Mouse (Mus musculus): Measurements from ENCODE around the gene Tcf12. TPM values are rescaled to one million over a fixed set of nuclear protein-coding genes. Genes with fewer than 3 reads are reported as not detected.
A peak's percentile ranks its signal among the peaks of the same experiment; 100 is the strongest.

The Tcf12 gene
- polyA plus RNA-seq, 1 experiment from 2014 or later: 37.2 TPM

DNA sequence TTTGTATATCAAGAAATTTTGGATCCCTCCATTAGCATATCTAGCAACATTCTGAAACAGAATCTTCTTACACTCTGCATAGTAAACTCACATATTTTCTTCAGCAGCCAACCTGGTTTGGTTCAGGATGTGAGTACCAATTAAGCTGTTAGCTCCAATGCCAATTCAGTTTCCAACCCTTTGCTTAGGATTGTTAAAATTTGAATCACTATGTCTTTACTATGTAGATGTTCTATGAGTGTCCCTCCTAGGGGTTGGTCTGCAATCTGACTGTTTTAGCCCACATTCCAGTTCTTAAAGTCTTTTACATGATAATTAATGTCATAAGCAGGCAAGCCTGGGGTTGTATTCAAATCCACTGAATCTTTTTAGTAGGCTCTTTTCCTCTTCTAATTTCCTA, 71.5 kb downstream of the Tcf12 start:
- Histone ChIP-seq H3K9me3 (ENCODE audit: control insufficient read depth, low read length) (no peaks in the 10 kb centered on the region), H3K27me3 (replicated peaks; ENCODE audit: control insufficient read depth, insufficient read depth, low read length) (no peaks in the 10 kb centered on the region), H3K4me1 (replicated peaks; ENCODE audit: control insufficient read depth, insufficient read depth, low read length) (peaks cover 8% of the 10 kb centered on the region), H3K27ac (ENCODE audit: low read depth, low read length) (no peak overlapping the region), H3K4me3 (ENCODE audit: low read depth, low read length) (no peak overlapping the region), H3K9ac (ENCODE audit: low read depth, low read length) (no peak overlapping the region), H3K36me3 (ENCODE audit: control insufficient read depth, insufficient read depth, low read length) (no peaks in the 10 kb centered on the region), H3K4me2 (no peak overlapping the region)
- ATAC-seq (replicated peaks; ENCODE audit: low FRiP score) (no peak), DNase-seq (ENCODE audit: low spot score) (no peak)

- DNase-seq (ENCODE audit: low spot score): no peak
- WGBS: 71% methylated on average over 2 of the region's 2 CpGs
- Histone ChIP-seq H3K4me2 (no peak overlapping the region), H3K27me3 (replicated peaks; ENCODE audit: control insufficient read depth, insufficient read depth, low read length) (no peaks in the 10 kb centered on the region), H3K4me3 (ENCODE audit: low read depth, low read length) (no peak overlapping the region), H3K4me1 (replicated peaks; ENCODE audit: control insufficient read depth, insufficient read depth, low read length) (peaks cover 8% of the 10 kb centered on the region), H3K27ac (ENCODE audit: low read depth, low read length) (no peak overlapping the region), H3K9me3 (ENCODE audit: control insufficient read depth, low read length) (no peaks in the 10 kb centered on the region), H3K36me3 (ENCODE audit: control insufficient read depth, insufficient read depth, low read length) (no peaks in the 10 kb centered on the region), H3K9ac (ENCODE audit: low read depth, low read length) (no peak overlapping the region)
- no peak for ATAC-seq (replicated peaks; ENCODE audit: low FRiP score)
Observed at GRCm38 (mm10) chr9:72039369-72039768, 72.3 kb downstream of the Tcf12 start.

DNA sequence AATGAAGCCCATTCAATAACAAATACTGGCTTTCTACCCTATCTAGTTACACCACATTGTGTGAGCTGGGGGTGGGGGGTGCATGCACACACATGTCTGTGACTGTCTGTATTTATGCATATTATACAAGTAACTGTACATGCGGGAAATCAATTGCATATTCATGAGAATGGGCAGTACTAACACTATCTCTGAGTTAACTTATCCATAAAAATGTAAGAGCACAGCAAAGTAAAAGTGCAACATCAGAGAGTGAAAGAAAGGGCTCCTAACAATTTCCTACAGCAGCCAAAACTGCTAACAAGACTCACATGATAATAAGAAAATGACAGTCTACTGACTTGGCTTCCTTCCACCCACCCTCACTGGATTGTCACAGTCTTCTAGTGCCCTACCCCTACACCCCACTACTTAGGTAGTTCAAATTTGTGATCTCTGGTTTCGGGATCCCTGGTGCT, 74.6 kb downstream of the Tcf12 start:
- peaks cover 8% of the 10 kb centered on the region for H3K4me1 ChIP-seq (replicated peaks; ENCODE audit: control insufficient read depth, insufficient read depth, low read length)
- H3K9me3 ChIP-seq (ENCODE audit: control insufficient read depth, low read length): no peaks in the 10 kb centered on the region
- no peak overlapping the region for H3K4me3 ChIP-seq (ENCODE audit: low read depth, low read length)
- peak overlapping the region; percentile 28 for H3K4me2 ChIP-seq
- H3K36me3 ChIP-seq (ENCODE audit: control insufficient read depth, insufficient read depth, low read length): no peaks in the 10 kb centered on the region
- no peak overlapping the region for H3K9ac ChIP-seq (ENCODE audit: low read depth, low read length)
- ATAC-seq (replicated peaks; ENCODE audit: low FRiP score) (peak; percentile 86), DNase-seq (ENCODE audit: low spot score) (no peak)
- 67% methylated on average over 2 of the region's 2 CpGs for whole genome bisulfite sequencing
- H3K27me3 ChIP-seq (replicated peaks; ENCODE audit: control insufficient read depth, insufficient read depth, low read length): no peaks in the 10 kb centered on the region
- H3K27ac ChIP-seq (ENCODE audit: low read depth, low read length): peak overlapping the region; percentile 33; the same call in 1 of the 2 replicates

GRCm38 (mm10) chr9:72036257-72036656, 75.4 kb downstream of the Tcf12 start:
- Histone ChIP-seq H3K4me2 (no peak overlapping the region), H3K27me3 (replicated peaks; ENCODE audit: control insufficient read depth, insufficient read depth, low read length) (no peaks in the 10 kb centered on the region), H3K36me3 (ENCODE audit: control insufficient read depth, insufficient read depth, low read length) (no peaks in the 10 kb centered on the region), H3K4me3 (ENCODE audit: low read depth, low read length) (no peak overlapping the region), H3K27ac (ENCODE audit: low read depth, low read length) (no peak overlapping the region), H3K9me3 (ENCODE audit: control insufficient read depth, low read length) (no peaks in the 10 kb centered on the region), H3K9ac (ENCODE audit: low read depth, low read length) (no peak overlapping the region), H3K4me1 (replicated peaks; ENCODE audit: control insufficient read depth, insufficient read depth, low read length) (peaks cover 8% of the 10 kb centered on the region)
- WGBS: 86% methylated on average over 3 of the region's 3 CpGs
- ATAC-seq (replicated peaks; ENCODE audit: low FRiP score): no peak
- DNase-seq (ENCODE audit: low spot score): no peak

- 90% methylated on average over 2 of the region's 2 CpGs for WGBS
- peaks cover 16% of the 10 kb centered on the region for H3K4me1 ChIP-seq (replicated peaks; ENCODE audit: control insufficient read depth, insufficient read depth, low read length)
- ATAC-seq (replicated peaks; ENCODE audit: low FRiP score): no peak
- no peaks in the 10 kb centered on the region for H3K9me3 ChIP-seq (ENCODE audit: control insufficient read depth, low read length)
- H3K4me3 ChIP-seq (ENCODE audit: low read depth, low read length): no peak overlapping the region
- no peak overlapping the region for H3K4me2 ChIP-seq
- H3K27ac ChIP-seq (ENCODE audit: low read depth, low read length): no peak overlapping the region
- no peak overlapping the region for H3K9ac ChIP-seq (ENCODE audit: low read depth, low read length)
- no peaks in the 10 kb centered on the region for H3K36me3 ChIP-seq (ENCODE audit: control insufficient read depth, insufficient read depth, low read length)
- H3K27me3 ChIP-seq (replicated peaks; ENCODE audit: control insufficient read depth, insufficient read depth, low read length): no peaks in the 10 kb centered on the region
- DNase-seq (ENCODE audit: low spot score): no peak
Observed at GRCm38 (mm10) chr9:72033271-72033670, 78.4 kb downstream of the Tcf12 start.

DNA sequence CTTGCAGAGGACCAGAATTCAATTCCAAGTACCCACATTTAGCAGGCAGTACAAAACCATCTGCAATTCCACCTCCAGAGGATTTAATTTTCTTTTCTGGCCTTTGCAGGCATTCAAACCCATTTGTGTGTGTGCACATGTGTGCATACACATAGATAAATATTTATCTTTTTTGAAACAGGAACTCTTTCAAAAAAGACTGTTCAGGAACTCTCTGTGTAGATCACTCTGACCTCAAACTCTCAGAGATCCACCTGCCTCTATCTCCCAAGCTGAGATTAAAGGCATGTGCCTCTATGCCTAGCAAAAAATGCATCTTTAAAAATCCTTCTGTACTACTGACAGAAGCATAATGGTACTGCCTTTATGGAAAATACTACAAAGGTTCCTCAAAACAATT, 81.4 kb downstream of the Tcf12 start:
- no peaks in the 10 kb centered on the region for H3K9me3 ChIP-seq (ENCODE audit: control insufficient read depth, low read length)

GRCm38 (mm10) chr9:72029601-72030000, 82.1 kb downstream of the Tcf12 start:
- WGBS: 76% methylated on average over 1 of the region's 1 CpGs
- Histone ChIP-seq H3K27me3 (replicated peaks; ENCODE audit: control insufficient read depth, insufficient read depth, low read length) (no peaks in the 10 kb centered on the region), H3K9ac (ENCODE audit: low read depth, low read length) (no peak overlapping the region), H3K4me1 (replicated peaks; ENCODE audit: control insufficient read depth, insufficient read depth, low read length) (peaks cover 8% of the 10 kb centered on the region), H3K4me2 (no peak overlapping the region), H3K36me3 (ENCODE audit: control insufficient read depth, insufficient read depth, low read length) (no peaks in the 10 kb centered on the region), H3K9me3 (ENCODE audit: control insufficient read depth, low read length) (no peaks in the 10 kb centered on the region), H3K4me3 (ENCODE audit: low read depth, low read length) (no peak overlapping the region), H3K27ac (ENCODE audit: low read depth, low read length) (no peak overlapping the region)
- no peak for ATAC-seq (replicated peaks; ENCODE audit: low FRiP score)
- DNase-seq (ENCODE audit: low spot score): no peak

More for the DNA sequence above, 81.4 kb downstream of the Tcf12 start:
- no peak overlapping the region for H3K9ac ChIP-seq (ENCODE audit: low read depth, low read length)
- H3K27me3 ChIP-seq (replicated peaks; ENCODE audit: control insufficient read depth, insufficient read depth, low read length): no peaks in the 10 kb centered on the region
- H3K4me2 ChIP-seq: no peak overlapping the region
- ATAC-seq (replicated peaks; ENCODE audit: low FRiP score) (no peak), DNase-seq (ENCODE audit: low spot score) (no peak)
- peaks cover 8% of the 10 kb centered on the region for H3K4me1 ChIP-seq (replicated peaks; ENCODE audit: control insufficient read depth, insufficient read depth, low read length)
- H3K4me3 ChIP-seq (ENCODE audit: low read depth, low read length): no peak overlapping the region
- H3K27ac ChIP-seq (ENCODE audit: low read depth, low read length): no peak overlapping the region
- H3K36me3 ChIP-seq (ENCODE audit: control insufficient read depth, insufficient read depth, low read length): no peaks in the 10 kb centered on the region

DNA sequence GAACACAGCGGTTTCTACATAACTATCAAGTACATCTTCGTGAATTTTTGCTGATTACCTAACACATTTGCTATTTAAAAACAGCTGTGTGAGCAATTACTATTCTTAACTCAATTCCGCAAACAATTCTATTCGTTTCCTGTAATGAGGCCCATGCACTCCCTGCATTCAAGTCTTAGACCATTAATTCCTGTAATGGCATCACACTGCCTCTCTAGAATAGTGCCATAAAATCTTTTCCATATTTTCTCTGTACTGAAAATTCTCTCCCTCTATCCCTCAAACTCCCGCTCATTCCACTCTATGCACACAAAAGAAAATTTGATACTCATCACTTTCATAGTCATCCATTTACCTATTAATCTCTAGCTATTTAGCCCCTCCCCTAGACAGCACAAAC, 88.4 kb downstream of the Tcf12 start:
- H3K4me1 ChIP-seq (replicated peaks; ENCODE audit: control insufficient read depth, insufficient read depth, low read length): peaks cover 2% of the 10 kb centered on the region; the same call in 1 of the 2 replicates
- H3K27ac ChIP-seq (ENCODE audit: low read depth, low read length): no peak overlapping the region
- ATAC-seq (replicated peaks; ENCODE audit: low FRiP score) (no peak), DNase-seq (ENCODE audit: low spot score) (no peak)
- WGBS: 79% methylated on average over 5 of the region's 5 CpGs
- H3K36me3 ChIP-seq (ENCODE audit: control insufficient read depth, insufficient read depth, low read length): no peaks in the 10 kb centered on the region
- no peaks in the 10 kb centered on the region for H3K9me3 ChIP-seq (ENCODE audit: control insufficient read depth, low read length)
- no peak overlapping the region for H3K4me2 ChIP-seq
- H3K4me3 ChIP-seq (ENCODE audit: low read depth, low read length): no peak overlapping the region
- H3K27me3 ChIP-seq (replicated peaks; ENCODE audit: control insufficient read depth, insufficient read depth, low read length): no peaks in the 10 kb centered on the region
- no peak overlapping the region for H3K9ac ChIP-seq (ENCODE audit: low read depth, low read length)

DNA sequence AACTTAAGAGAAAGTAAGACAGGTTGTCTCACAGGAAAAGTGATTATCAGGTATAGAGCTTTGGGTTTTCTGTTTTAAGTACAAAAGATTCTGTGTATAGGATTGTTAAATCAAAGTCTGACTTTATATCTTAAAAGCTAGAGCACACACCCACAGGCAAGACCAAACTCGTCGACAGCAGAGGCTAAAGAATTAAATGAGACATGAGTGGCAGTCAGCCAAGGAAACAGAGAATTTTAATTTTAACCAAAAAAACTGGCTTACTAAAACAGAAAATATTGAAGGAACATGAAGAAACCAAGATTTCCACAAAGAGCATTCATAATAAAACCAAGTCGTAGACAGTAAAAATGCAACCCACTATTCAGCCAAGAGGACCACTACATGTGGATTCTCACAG, 90.2 kb downstream of the Tcf12 start:
- Histone ChIP-seq H3K4me3 (ENCODE audit: low read depth, low read length) (no peak overlapping the region), H3K36me3 (ENCODE audit: control insufficient read depth, insufficient read depth, low read length) (no peaks in the 10 kb centered on the region), H3K4me2 (no peak overlapping the region), H3K9me3 (ENCODE audit: control insufficient read depth, low read length) (no peaks in the 10 kb centered on the region), H3K27me3 (replicated peaks; ENCODE audit: control insufficient read depth, insufficient read depth, low read length) (no peaks in the 10 kb centered on the region), H3K4me1 (replicated peaks; ENCODE audit: control insufficient read depth, insufficient read depth, low read length) (peaks cover 2% of the 10 kb centered on the region; the same call in 1 of the 2 replicates), H3K27ac (ENCODE audit: low read depth, low read length) (no peak overlapping the region), H3K9ac (ENCODE audit: low read depth, low read length) (no peak overlapping the region)
- DNase-seq (ENCODE audit: low spot score) (no peak), ATAC-seq (replicated peaks; ENCODE audit: low FRiP score) (no peak)
- 83% methylated on average over 3 of the region's 3 CpGs for WGBS
